Mouse (Mus musculus) kidney, adult 18-20 months (tissue): ENCODE measurements around the gene Exd2.
"Not testable (repeated sequence)": the region's sequence is repeated elsewhere in the genome, so short reads cannot be mapped to it uniquely, and the experiment has no call there.

Experiments used
- DNase-seq: peaks from one replicate; pipeline ENCODE4 v3.0.0; 2021

The Exd2 gene

DNA sequence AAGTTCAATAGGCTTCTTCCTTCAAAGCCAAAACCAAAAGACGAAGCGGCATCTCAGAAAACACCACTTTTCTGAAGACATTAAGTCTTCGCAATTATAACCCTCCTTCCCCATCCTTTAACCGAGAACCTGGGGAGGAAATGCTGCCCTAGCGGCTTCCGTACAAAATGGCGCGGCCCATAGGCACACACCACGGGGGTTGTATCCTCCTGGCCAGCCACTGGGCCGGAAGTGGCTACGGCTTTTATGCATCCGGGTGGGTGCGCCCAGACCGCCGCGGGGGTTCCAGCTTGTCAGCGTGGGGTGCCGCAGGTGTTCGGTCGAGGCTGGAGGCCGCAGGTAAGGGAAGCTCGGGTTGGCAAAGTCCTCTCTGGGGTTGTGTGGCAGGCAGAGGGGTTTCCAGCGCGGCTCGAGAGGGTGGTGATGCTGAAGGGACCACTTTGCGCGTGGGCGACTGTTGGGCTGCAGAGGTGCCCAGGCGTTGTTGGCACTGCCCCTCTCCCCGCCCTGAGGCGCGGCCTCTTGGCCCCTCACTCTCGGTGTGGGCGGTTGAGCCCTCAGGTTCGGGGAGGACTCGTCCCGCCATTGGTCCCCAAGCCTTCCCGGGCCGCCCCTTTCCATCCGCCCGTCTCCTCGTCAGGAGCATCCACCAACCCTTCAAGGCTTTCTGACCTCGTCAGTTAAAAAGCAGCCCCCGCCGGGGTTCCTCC, at the start of gene Exd2:
TSS of gene Exd2 (plus strand) at position 154 of the 710 bp plus-strand sequence.
- peak; percentile 91 for DNase-seq

DNA sequence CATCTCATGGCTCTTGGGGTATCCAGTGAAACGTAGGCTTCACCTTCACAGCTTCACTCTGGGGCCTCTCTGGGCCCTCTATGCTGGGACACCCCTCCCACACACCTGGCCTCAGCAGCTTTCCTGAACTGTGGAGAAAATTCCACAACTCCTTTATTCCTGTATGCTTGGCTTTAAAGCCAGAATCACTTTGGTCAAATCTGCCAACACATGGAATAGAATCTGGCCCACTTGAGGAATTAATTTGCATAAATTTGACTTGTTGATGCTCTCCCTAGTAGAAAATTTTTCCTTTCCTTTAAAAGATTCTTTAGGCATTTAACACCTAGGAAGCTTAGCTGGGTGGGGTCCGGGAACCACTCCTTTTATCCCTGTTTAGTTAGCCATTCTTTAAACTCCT, 47.8 kb upstream of the Exd2 start:
- DNase-seq = no peak

DNA sequence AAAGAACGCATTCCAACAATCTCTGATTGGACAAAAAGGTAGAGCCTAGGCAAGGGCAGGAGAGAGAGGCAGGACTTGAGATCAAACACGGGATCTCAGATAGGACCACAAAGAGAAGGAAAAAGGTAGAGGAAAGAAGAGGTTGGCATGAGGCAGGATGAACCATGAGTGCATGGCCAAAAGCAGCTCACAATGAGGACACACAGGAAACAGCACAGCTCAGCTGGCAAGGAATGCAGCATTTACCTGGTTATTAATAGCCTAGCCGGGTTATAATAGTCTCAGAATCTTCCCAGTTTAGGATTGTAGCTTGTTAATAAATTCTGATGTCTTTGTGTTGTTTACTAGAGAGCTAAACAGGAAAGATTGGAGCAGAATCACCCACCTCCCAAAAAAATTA, 35.2 kb upstream of the Exd2 start:
- no peak for DNase-seq

DNA sequence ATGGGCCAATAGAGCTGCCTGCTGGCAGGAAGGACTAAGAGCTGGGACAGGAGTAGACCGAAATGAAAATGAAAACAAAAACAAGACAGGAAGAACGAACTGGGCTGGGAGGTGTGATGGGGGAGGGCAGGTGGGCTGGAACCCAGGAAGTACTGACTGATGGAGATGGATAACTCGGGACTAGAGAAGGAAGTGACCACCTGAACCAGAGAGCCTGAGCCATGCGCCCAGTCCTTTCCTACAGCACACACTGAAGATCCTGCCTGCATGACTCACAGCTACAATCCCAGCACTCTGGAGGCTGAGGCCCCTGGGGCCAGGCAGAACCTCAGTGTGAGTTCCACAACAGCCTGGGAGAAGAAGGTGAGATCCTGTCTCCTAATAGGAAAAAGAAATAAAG, 29.6 kb upstream of the Exd2 start:
- DNase-seq = peak; percentile 7

DNA sequence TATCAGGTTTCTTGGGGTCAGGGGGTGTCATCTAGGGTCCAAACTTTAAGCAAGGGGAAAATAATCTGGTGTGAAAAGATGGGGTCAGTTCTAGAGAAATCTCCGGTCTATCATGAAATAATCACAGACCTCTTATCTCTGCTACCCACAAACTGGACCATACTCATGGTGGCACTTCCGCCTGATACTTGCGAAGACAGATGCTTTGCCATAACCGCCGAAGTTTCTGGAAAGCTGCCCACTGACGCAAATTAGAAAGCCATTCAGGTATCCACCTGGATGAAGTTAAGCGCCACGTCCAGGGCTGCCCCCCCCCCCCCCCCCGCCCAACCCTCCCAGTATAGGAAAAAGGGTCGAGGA, 28.3 kb upstream of the Exd2 start:
- no peak for DNase-seq

DNA sequence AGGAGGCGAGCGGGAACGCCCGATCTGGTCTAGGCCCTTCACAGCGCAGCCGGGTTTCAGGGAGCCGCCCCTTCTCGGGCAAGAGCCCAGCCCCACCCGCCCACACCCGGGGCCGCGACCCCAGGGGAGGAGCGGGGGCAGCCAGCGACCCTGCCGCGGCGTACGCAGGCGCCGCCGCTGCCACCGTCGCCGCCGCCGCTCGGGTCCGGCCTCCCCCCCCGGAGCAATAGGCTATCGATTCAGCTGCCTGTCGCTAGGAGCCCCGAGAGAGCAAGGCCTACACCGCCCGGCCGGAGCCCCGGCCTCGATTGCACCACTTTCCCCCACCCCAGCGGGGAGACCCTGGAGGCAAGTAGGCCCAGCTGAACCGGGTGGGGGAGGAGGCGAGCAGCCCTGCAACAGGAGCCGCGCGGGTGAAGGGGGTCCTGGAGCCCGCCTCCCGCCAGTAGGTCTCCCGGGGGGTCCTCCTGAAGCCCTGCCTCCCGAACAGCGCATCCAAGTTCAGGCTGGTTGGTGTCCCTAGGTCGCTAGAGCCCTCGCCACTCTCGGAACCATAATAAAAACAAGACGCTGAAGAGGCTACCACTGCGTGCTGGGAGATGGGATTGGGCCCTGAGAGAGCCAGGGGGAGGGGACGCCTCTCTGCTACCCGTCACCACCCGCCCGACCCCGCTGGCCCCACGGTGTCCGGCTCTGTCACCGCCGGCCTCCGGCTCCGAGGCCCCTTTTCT, 27.8 kb upstream of the Exd2 start:
- peak; percentile 75 for DNase-seq

DNA sequence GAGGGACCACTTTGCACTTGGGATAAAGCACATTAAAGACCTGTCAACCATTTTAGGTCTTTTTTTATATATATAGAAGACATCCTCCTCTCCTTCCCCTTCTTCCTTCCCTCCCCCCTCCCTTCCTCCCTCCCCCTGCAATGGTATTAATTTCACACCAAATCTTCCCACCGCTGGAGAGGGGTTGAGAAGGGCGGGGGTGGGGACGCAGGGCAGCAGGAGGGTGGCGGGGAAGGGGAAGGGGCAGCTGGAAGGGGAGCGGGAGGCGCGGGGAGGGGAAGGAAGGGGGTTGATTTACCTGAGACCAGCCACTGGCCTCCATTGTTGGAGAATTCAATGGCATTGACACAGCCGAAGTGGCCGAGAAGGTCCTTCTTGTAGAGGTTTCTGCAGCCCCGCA, 27.0 kb upstream of the Exd2 start:
- no peak for DNase-seq

DNA sequence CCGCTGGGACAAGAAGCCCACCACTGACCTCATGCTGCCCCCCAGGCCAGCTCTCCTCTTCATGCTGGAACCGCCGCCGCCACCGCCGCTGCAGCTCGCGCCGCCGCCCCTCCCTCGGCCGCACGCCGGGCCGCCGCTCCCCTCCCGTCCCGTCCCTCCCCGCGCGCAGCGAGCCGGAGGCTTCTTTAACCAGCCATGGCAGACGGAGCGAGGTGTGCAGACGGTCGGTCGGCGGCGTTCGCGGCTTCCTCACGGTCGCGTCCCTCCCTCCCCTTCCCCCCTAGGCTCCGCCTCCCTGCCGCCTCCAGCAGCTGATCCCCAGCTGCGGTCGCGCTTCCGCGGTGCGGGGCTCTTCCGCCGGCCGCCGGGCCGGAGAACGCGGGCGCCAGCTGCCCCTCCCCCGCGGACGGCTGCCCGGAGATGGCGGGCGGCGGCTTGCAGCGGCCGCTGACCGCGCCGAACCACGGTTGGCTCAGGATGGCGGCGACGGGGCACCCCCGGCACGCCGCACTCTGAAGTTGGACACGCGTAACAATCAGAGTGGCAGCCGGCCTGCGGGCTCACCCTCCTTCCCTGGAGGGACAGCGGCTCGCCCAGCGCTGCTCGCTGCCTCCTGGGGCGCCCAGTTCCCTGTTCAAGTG, 26.4 kb upstream of the Exd2 start, which contains the start of gene Dcaf5:
TSS of gene Dcaf5 (minus strand) at position 266 of the 641 bp plus-strand sequence.
- peak; percentile 81 for DNase-seq

DNA sequence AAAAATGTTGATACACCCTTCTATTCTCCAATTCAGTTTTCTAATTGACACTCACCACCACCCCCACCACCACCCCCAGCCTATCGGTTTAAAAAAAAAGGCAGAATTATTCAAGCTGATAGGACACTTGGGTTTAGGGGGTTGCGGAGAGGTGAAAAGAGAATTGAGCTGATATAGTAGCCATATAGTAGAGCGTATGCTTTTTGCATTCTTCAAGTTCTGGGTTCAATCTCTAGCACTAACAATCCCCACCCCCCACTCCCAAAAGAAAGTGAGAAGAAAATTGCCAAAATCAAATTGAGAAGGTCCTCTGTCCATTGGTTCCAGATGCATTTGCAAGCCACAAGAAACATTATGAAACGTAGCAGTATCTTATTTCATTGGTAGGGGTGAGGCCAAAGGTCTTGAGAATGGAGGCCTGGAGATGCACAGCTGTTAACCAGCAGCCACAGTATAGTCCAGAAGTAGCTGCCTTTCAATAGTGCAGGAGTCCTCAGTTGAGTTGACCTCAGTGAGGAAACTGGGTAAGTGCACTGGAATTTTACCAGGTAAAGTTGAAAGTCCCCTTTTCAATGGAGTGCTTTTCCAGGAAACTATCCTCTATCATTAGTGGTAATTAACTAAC, 25.7 kb upstream of the Exd2 start:
- peak; percentile 8 for DNase-seq

DNA sequence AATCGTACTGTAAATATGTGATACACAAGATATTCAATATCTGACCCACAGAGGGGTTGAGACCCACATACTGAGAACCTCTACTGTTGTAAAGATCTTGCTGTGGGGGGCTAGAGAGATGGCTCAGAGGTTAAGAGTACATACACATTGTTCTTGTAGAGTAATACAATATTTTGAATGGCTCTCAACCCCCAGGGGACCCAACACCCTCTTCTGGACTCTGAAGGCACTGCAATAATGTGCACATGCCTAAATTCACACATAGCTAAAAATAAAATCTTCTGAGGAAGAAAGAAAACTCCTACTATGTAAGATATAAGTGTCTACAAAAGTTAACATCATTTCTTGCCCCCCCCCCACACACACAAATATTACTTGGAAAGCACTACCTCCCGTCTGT, 21.9 kb upstream of the Exd2 start:
- no peak for DNase-seq

DNA sequence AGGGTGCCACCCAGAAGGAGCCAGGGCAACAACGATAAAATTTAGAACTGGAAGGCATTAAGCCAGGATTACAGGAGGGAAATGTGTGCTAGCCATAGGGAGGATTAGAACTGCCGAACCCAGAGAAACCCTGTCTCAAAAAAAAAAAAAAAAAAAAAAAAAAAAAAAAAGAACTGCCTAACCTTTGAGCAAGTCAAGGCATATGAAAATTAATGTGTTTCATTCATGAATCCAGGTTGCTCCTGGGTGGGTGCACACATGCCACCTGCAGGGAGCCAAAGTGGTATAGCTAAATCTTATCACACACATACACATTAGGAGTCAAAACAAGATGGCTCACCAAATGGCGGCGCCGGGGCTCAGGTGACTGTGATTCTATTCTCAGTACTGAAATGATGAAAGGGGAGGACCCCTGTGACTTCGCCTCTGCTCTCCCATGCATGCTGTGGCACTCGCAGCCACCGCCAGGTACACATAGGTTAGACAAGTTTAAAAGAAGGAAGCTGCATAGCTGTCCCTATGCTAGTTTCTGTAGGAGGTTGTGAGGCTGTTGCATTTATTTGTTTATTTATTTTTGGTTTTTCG, 18.3 kb upstream of the Exd2 start:
- no peak for DNase-seq

DNA sequence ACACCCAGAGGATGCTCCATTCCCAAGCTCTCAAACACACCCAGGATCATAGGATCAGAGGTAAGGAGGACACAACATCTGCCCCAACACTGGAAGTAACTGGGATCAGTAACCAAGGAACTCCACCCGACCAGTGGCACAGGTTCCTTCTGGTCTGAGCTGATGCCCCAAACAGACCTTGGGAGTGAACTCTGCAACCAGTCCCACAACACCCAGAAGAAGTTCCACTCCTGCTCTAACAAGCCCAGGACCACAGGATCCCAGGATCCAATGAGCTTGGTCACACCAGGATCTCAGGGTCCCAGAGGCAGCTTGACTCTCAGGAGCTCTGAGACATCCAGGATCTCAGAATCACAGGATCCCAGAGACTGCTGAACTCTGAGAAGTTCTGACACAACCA, 9.4 kb upstream of the Exd2 start:
- DNase-seq = no peak

DNA sequence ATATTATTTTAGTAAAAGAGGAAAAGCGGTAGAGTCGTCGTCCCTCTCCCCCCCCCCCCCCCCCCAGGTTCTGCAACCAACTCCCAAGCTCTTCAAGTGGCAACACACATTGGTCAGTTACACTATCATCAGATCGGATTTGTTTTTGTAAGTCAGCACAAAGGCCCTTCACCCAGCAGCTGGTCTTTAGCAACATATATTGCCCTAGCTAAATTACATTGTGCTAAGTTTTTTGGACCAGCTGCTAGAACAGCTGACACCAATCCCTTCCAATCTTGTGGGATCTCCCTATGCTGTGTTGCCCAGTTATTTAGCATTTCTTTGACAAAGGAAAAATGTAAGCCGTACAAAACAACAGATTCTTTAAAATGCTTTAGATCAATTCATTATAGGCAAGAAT, 4.9 kb upstream of the Exd2 start:
- no peak for DNase-seq

DNA sequence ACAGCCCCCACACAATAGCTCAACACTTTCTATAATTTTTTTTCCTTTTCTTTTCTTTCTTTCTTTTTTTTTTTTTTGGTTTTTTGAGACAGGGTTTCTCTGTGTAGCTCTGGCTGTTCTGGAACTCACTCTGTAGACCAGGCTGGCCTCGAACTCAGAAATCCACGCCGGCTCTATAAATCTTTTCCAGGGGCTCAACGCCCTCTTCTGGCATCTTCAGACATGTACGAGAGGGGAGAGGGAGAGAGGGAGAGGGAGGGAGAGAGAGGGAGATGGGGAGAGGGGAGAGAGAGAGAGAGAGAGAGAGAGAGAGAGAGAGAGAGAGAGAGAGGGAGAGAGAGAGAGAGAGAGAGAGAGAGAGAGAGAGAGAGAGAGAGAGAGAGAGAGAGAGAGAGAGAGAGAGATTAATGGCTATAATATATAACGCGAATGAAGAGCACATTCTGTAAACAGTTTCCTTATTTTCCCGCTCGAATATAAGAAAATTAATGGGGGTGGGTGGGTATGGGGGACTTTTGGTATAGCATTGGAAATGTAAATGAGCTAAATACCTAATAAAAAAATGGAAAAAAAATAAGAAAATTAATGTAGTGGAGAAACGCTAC, 501 bp upstream of the Exd2 start:
- not testable (repeated sequence) for DNase-seq

DNA sequence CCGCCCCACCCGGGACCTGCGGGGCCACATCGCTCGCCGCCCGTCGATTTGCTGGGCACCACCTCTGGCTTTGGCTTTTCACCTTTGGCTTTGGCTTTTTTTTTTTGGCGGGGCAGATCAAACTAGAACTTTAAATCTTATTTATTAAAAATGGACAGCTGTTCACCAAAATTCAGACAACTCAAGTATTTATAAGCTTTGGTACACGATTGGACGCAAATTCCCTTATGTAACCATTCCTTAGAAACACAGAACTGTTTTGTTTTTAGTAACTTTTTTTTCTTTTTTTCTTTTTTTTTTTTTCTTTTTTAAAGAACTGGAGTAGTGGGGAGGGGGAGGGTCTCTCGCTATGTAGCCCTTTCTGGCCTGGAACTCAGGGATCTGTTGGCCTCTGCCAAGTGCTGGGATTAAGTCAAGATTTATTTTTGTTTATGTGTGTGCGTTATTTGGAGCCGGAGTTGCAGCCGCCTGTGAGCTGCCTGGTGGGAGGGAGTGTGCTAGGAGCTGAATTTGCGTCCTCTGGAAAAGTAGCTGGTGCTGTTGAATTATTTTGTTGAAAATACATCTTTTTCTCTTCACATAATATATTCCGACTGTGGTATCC, 873 bp downstream of the Exd2 start:
- no peak for DNase-seq

DNA sequence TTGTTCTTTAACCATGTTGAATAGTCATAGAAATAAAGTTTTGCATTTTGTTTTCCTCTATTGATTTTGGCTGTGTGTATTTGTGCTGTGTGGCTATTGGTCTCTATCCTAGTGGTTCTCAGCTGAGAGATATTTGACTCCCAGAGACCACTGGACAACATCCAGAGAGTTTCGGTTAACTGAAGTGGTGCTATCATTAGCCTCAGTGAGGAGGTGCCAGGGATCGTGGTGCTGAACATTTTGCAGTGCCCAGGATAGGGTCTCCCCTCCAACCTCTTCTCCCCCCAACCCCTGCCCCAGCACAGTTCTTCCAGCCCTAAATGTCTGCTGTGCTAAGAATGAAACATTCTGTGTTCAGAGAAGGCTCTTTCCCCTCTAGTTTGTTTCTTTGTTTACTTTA, 7.3 kb downstream of the Exd2 start:
- no peak for DNase-seq

DNA sequence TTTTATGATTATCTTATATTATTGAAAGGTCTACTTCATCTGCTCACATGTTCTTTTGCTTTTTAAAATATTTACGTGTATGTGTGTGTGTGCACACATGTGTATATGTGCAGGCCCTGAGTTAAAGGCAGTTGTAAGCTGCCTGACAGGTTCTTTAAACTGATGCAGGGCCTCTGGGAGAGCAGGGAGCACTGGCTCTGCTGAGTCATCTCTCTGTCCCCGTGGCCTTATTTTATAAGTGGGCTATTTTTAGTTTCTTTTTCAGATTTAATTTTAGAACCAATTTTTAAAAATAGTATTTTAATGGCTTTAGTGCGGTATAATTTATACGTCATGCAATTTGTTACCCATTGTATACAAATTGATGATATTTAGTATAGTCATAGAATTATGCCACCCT, 9.0 kb downstream of the Exd2 start:
- no peak for DNase-seq

DNA sequence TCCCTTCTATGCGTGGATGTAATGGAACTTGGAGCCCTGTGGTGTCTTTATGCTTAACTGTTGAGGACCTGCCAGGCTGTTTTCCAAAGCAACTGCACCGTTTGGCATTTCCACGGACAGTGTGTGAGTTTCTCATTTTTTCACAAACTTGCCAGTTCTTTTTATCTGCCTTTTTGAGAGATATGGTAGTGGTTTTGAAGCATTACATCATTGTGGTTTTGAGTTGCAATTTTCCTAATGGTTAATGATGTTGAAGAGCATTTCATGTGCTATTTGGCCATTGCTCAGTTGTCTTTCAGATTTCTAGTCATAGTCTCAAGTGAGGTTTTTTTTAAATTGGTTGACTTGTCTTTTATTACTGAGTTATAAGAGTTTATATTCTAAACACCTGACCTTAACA, 10.8 kb downstream of the Exd2 start:
- no peak for DNase-seq

DNA sequence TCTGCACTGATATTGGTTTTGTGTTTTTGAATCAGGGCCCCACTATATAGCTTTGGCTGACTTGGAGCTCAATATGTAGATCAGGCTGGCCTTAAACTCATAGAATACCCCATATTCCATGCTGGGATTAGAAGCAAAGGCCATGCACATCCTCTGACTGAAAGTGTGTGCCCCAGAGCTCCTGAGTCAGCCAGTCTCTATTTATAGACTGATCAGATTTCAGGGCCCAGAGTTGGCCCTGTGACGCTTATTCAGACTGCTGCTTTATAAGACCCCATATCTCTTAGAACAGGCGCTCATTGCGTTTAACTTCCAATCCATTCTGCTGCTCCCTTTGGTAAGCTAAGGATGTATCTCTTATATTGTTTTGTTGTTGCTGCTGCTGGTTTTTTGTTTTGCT, 17.1 kb downstream of the Exd2 start:
- no peak for DNase-seq

DNA sequence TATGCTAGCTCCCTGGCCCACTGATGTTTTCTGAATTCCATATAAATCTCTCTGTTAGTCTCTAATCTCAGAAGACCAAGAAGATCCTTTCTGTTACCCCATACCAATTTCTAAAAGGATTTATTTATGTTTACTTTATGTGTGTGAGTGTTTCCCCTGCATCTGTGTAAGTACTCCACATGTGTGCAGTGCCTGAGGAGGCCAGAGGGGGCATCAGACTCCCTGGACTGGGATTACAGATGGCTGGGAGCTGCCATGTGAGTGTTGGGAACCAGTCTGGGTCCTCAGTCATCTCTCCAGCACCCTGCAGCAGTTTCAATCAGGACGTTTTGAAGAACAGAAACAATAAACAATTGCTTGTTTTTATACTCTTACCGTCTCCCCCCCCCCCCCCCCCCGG, 20.5 kb downstream of the Exd2 start:
- no peak for DNase-seq

DNA sequence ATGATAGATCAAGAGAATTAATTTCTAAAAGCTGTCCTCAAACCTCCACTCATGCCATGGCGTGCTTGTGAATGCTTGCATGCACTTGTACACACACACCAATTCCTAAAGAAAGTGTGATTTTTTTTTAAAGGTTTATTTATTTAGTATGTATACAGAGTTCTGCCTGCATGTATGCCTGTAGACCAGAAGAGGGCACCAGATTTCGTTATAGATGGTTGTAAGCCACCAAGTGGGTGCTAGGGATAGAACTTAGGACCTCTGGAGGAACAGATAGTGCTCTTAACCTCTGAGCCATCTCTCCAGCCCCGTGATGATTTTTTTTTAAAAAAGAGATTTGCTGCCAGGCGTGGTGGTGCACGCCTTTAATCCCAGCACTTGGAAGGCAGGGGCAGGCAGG, 30.4 kb downstream of the Exd2 start:
- no peak for DNase-seq

DNA sequence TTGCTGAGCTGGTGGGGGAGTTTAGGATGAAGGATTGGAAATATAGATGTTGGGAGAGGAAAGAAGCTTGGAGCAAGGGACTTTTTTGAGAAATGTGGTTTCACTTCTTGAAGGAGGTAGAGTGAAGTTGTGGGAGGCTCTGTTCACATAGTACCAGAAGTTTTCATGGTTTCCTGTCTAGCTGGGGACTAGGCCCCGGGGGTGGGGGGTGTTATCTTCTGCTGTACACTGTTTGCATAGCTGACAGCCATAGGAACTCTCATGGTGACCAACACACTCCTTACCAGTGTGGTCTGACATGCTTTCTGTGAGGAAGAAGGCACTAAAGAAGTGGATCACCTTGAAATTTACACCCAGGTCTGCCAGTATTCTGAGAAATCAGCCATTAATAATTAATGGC, 32.8 kb downstream of the Exd2 start:
- no peak for DNase-seq

DNA sequence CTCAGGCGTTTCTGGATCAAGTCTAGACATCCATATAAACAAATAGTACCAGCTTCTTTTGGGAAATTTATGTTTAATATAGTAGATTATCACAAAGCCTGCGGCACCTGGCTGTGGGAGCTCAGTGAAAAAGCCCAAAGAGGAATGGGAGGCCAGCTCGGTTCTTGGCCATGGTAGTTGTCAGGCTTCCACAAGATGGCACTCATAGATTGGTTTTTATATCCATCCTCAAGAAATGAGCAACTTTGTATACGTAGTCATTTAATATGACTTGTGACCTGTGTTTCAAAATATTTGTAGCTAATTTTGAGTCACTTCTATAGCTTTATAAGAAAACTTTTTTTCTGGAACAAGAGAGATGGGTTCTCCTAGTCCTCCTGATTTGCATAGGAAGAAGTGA, 35.5 kb downstream of the Exd2 start:
- no peak for DNase-seq
